Mouse (Mus musculus): ENCODE data around the gene Rab6b. TPM values are rescaled to one million over a fixed set of nuclear protein-coding genes. Genes with fewer than 3 reads are reported as not detected.

Gene Rab6b
- polyA plus RNA-seq, 1 experiment from 2014 or later = 3.6 TPM

- no peak overlapping the region for H3K4me2 ChIP-seq (ENCODE audit: low read depth, low read length)
- no peaks in the 10 kb centered on the region for H3K27me3 ChIP-seq (ENCODE audit: control insufficient read depth, insufficient read depth, low read depth, low read length)
- H3K9ac ChIP-seq (ENCODE audit: low read length) = no peak overlapping the region
- 90% methylated on average over 7 of the region's 7 CpGs for WGBS
- ATAC-seq (ENCODE audit: low read depth) = no peak
- no peaks in the 10 kb centered on the region for H3K36me3 ChIP-seq (ENCODE audit: control insufficient read depth, insufficient read depth, low read length)
- no peaks in the 10 kb centered on the region for H3K9me3 ChIP-seq (ENCODE audit: control insufficient read depth, low read length)
- no peak overlapping the region for H3K27ac ChIP-seq (ENCODE audit: low read length)
- H3K4me1 ChIP-seq (replicated peaks; ENCODE audit: control insufficient read depth, insufficient read depth, low read length) = no peaks in the 10 kb centered on the region
- H3K4me3 ChIP-seq (ENCODE audit: low read length) = no peak overlapping the region
Measured at GRCm38 (mm10) chr9:103224721-103225120, 113.1 kb downstream of the Rab6b start.

- Histone ChIP-seq H3K9ac (ENCODE audit: low read length) (no peak overlapping the region), H3K9me3 (ENCODE audit: control insufficient read depth, low read length) (no peaks in the 10 kb centered on the region), H3K27ac (ENCODE audit: low read length) (no peak overlapping the region), H3K4me1 (replicated peaks; ENCODE audit: control insufficient read depth, insufficient read depth, low read length) (peaks cover 4% of the 10 kb centered on the region), H3K4me3 (ENCODE audit: low read length) (no peak overlapping the region), H3K27me3 (ENCODE audit: control insufficient read depth, insufficient read depth, low read depth, low read length) (no peaks in the 10 kb centered on the region), H3K4me2 (ENCODE audit: low read depth, low read length) (no peak overlapping the region), H3K36me3 (ENCODE audit: control insufficient read depth, insufficient read depth, low read length) (no peaks in the 10 kb centered on the region)
- 54% methylated on average over 3 of the region's 3 CpGs for WGBS
- peak; percentile 43; the same call in 1 of the 2 replicates for ATAC-seq (ENCODE audit: low read depth)
Measured at GRCm38 (mm10) chr9:103225464-103225863, 113.9 kb downstream of the Rab6b start.

- Histone ChIP-seq H3K9me3 (ENCODE audit: control insufficient read depth, low read length) (no peaks in the 10 kb centered on the region), H3K4me2 (ENCODE audit: low read depth, low read length) (no peak overlapping the region), H3K36me3 (ENCODE audit: control insufficient read depth, insufficient read depth, low read length) (no peaks in the 10 kb centered on the region), H3K4me1 (replicated peaks; ENCODE audit: control insufficient read depth, insufficient read depth, low read length) (peaks cover 9% of the 10 kb centered on the region), H3K27me3 (ENCODE audit: control insufficient read depth, insufficient read depth, low read depth, low read length) (no peaks in the 10 kb centered on the region), H3K27ac (ENCODE audit: low read length) (no peak overlapping the region), H3K4me3 (ENCODE audit: low read length) (no peak overlapping the region), H3K9ac (ENCODE audit: low read length) (no peak overlapping the region)
- no peak for ATAC-seq (ENCODE audit: low read depth)
- WGBS = 83% methylated on average over 15 of the region's 15 CpGs
Measured at GRCm38 (mm10) chr9:103226806-103227205, 115.2 kb downstream of the Rab6b start.

GRCm38 (mm10) chr9:103227760-103228159, 116.2 kb downstream of the Rab6b start:
- no peak overlapping the region for H3K4me2 ChIP-seq (ENCODE audit: low read depth, low read length)
- no peaks in the 10 kb centered on the region for H3K27me3 ChIP-seq (ENCODE audit: control insufficient read depth, insufficient read depth, low read depth, low read length)
- no peaks in the 10 kb centered on the region for H3K36me3 ChIP-seq (ENCODE audit: control insufficient read depth, insufficient read depth, low read length)
- no peak overlapping the region for H3K27ac ChIP-seq (ENCODE audit: low read length)
- H3K9me3 ChIP-seq (ENCODE audit: control insufficient read depth, low read length) = no peaks in the 10 kb centered on the region
- WGBS = 88% methylated on average over 16 of the region's 16 CpGs
- ATAC-seq (ENCODE audit: low read depth) = no peak
- H3K4me1 ChIP-seq (replicated peaks; ENCODE audit: control insufficient read depth, insufficient read depth, low read length) = peaks cover 9% of the 10 kb centered on the region
- no peak overlapping the region for H3K4me3 ChIP-seq (ENCODE audit: low read length)
- no peak overlapping the region for H3K9ac ChIP-seq (ENCODE audit: low read length)

- no peak for ATAC-seq (ENCODE audit: low read depth)
- WGBS = 72% methylated on average over 13 of the region's 13 CpGs
- no peaks in the 10 kb centered on the region for H3K36me3 ChIP-seq (ENCODE audit: control insufficient read depth, insufficient read depth, low read length)
Measured at GRCm38 (mm10) chr9:103228370-103229003, 116.9 kb downstream of the Rab6b start.

GRCm38 (mm10) chr9:103229037-103229867, 117.7 kb downstream of the Rab6b start:
- Histone ChIP-seq H3K4me2 (ENCODE audit: low read depth, low read length) (peak overlapping the region; percentile 49; the same call in 1 of the 2 replicates), H3K4me3 (ENCODE audit: low read length) (no peak overlapping the region; the same call in 1 of the 2 replicates), H3K9me3 (ENCODE audit: control insufficient read depth, low read length) (no peaks in the 10 kb centered on the region), H3K36me3 (ENCODE audit: control insufficient read depth, insufficient read depth, low read length) (no peaks in the 10 kb centered on the region), H3K9ac (ENCODE audit: low read length) (no peak overlapping the region; the same call in 1 of the 2 replicates), H3K27me3 (ENCODE audit: control insufficient read depth, insufficient read depth, low read depth, low read length) (no peaks in the 10 kb centered on the region), H3K27ac (ENCODE audit: low read length) (no peak overlapping the region), H3K4me1 (replicated peaks; ENCODE audit: control insufficient read depth, insufficient read depth, low read length) (peaks cover 10% of the 10 kb centered on the region)
- WGBS = 79% methylated on average over 15 of the region's 15 CpGs
- no peak for ATAC-seq (ENCODE audit: low read depth)

More at GRCm38 (mm10) chr9:103228370-103229003, 116.9 kb downstream of the Rab6b start:
- no peaks in the 10 kb centered on the region for H3K9me3 ChIP-seq (ENCODE audit: control insufficient read depth, low read length)
- H3K4me2 ChIP-seq (ENCODE audit: low read depth, low read length) = no peak overlapping the region
- H3K4me1 ChIP-seq (replicated peaks; ENCODE audit: control insufficient read depth, insufficient read depth, low read length) = peaks cover 9% of the 10 kb centered on the region
- H3K27ac ChIP-seq (ENCODE audit: low read length) = no peak overlapping the region
- H3K27me3 ChIP-seq (ENCODE audit: control insufficient read depth, insufficient read depth, low read depth, low read length) = no peaks in the 10 kb centered on the region
- H3K4me3 ChIP-seq (ENCODE audit: low read length) = no peak overlapping the region
- no peak overlapping the region for H3K9ac ChIP-seq (ENCODE audit: low read length)

- Histone ChIP-seq H3K36me3 (ENCODE audit: control insufficient read depth, insufficient read depth, low read length) (no peaks in the 10 kb centered on the region), H3K4me2 (ENCODE audit: low read depth, low read length) (peak within 1 kb of the TSS; percentile 49), H3K27ac (ENCODE audit: low read length) (peak within 1 kb of the TSS; percentile 86), H3K27me3 (ENCODE audit: control insufficient read depth, insufficient read depth, low read depth, low read length) (no peaks in the 10 kb centered on the region), H3K4me1 (replicated peaks; ENCODE audit: control insufficient read depth, insufficient read depth, low read length) (peaks cover 17% of the 10 kb centered on the region), H3K9me3 (ENCODE audit: control insufficient read depth, low read length) (no peaks in the 10 kb centered on the region), H3K4me3 (ENCODE audit: low read length) (peak within 1 kb of the TSS; percentile 23), H3K9ac (ENCODE audit: low read length) (peak within 1 kb of the TSS; percentile 60)
- 29% methylated on average over 29 of the region's 29 CpGs for WGBS
- peak; percentile 68 for ATAC-seq (ENCODE audit: low read depth)
Measured at GRCm38 (mm10) chr9:103230151-103230951, 118.8 kb downstream of the Rab6b start, which contains the start of the genes Gm20425 and Trf. Gene Gm20425, minus strand, starts transcription at chr9:103230307. Gene Trf, minus strand, starts transcription at chr9:103230444.

- H3K27me3 ChIP-seq (ENCODE audit: control insufficient read depth, insufficient read depth, low read depth, low read length) = no peaks in the 10 kb centered on the region
- 86% methylated on average over 7 of the region's 7 CpGs for WGBS
- H3K4me1 ChIP-seq (replicated peaks; ENCODE audit: control insufficient read depth, insufficient read depth, low read length) = peaks cover 17% of the 10 kb centered on the region
- H3K36me3 ChIP-seq (ENCODE audit: control insufficient read depth, insufficient read depth, low read length) = no peaks in the 10 kb centered on the region
- H3K27ac ChIP-seq (ENCODE audit: low read length) = no peak overlapping the region
- H3K9me3 ChIP-seq (ENCODE audit: control insufficient read depth, low read length) = no peaks in the 10 kb centered on the region
- no peak overlapping the region for H3K4me3 ChIP-seq (ENCODE audit: low read length)
- ATAC-seq (ENCODE audit: low read depth) = no peak
- H3K9ac ChIP-seq (ENCODE audit: low read length) = no peak overlapping the region
- H3K4me2 ChIP-seq (ENCODE audit: low read depth, low read length) = no peak overlapping the region
Measured at GRCm38 (mm10) chr9:103232232-103233005, 120.8 kb downstream of the Rab6b start.
